12 mouse cellular contexts compared by ENCODE assay signal in the genomic region with DNA sequence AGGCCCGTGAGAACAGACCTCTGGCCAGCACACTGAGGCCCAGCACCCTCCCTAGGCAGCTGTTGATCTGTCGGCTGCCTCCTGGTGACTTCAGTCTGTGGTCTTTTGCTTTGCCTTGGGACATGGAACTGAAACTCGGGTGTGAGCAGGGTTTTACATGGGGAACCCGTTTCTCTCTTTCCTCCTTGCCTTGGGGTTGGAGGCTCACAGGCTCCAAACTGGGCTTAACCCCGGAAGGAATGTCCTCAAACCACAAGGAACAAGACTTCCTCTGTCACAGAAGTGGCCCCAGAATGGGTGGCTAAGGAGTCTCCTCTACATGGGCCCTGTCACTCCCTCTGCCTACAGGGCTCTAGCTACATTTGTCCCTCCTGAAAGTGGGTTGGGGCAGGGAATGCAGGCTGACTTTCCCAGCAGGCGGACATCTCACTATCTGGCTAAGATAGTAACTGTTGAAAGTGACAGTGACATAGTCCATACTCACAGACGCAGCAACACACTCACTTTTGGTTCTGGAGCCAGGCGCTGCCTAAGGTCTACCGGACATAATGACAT. TPM values are rescaled to one million over a fixed set of nuclear protein-coding genes. Genes with fewer than 3 reads are reported as not detected.
A peak's percentile ranks its signal among the peaks of the same experiment; 100 is the strongest.
DNase-seq lines count a peak whose midpoint lies in the region; ATAC-seq lines count a peak whose summit lies in the region.
"Had no signal": no experiment of that assay in that cellular context is flagged by ENCODE, and none has a peak within 500 bp of the region (broad histone marks: within the 10 kb centered on the region; RNA-seq: fewer than 3 reads in every experiment).

No protein-coding gene starts in this region.

- DNase-seq in kidney, adult 11 months, result peak; percentile 8
- DNase-seq in kidney, postnatal 25 days, result no peak
- peak; percentile 39 to 49 for DNase-seq in heart, postnatal 14 days
- no peak for DNase-seq in frontal cortex, postnatal 36 days (ENCODE audit: low spot score in 2 of 2)
- no peak for DNase-seq in hindbrain, embryonic 11.5 days (ENCODE audit: low spot score)

- no peaks in the 10 kb centered on the region for H3K9me3 ChIP-seq in megakaryocyte, embryonic 14.5 days
- no peaks in the 10 kb centered on the region for H3K9me3 ChIP-seq in hindbrain, embryonic 11.5 days (ENCODE audit: control insufficient read depth, low read length)
- H3K9me3 ChIP-seq: neural tube, embryonic 13.5 days had no signal

- no peaks in the 10 kb centered on the region for H3K36me3 ChIP-seq in megakaryocyte, embryonic 14.5 days (replicated peaks; ENCODE audit: low read length)
- no peaks in the 10 kb centered on the region for H3K36me3 ChIP-seq in hindbrain, embryonic 11.5 days (ENCODE audit: control insufficient read depth, insufficient read depth, low read length)
- H3K36me3 ChIP-seq: neural tube, embryonic 13.5 days had no signal

- intact Hi-C loops in heart, postnatal 14 days (cut with DNase I), result no loop called here

- peak; percentile 61 for ATAC-seq in common myeloid progenitor, adult 5-6 weeks (replicated peaks; ENCODE audit: low read depth, poor library complexity, severe bottlenecking)
- ATAC-seq in frontal cortex, adult (ENCODE audit: low TSS enrichment), result no peak
- ATAC-seq in hindbrain, embryonic 11.5 days (ENCODE audit: low FRiP score), result no peak
- ATAC-seq: hindbrain, embryonic 16.5 days; Patski had no signal

- H3K4me3 ChIP-seq in megakaryocyte, embryonic 14.5 days (replicated peaks), result peak overlapping the region; percentile 67
- no peak overlapping the region for H3K4me3 ChIP-seq in hindbrain, embryonic 11.5 days (ENCODE audit: low read depth, low read length)
- H3K4me3 ChIP-seq: neural tube, embryonic 13.5 days had no signal

- no peak overlapping the region for H3K27ac ChIP-seq in hindbrain, embryonic 11.5 days (ENCODE audit: low read depth, low read length)
- H3K27ac ChIP-seq: liver, embryonic 14.5 days; neural tube, embryonic 13.5 days had no signal

- peaks cover 83% of the 10 kb centered on the region for H3K4me1 ChIP-seq in megakaryocyte, embryonic 14.5 days
- 0 out of 2 replicates have a peak, but pooled peaks cover 5% of the 10 kb centered on the region for H3K4me1 ChIP-seq in hindbrain, embryonic 11.5 days (replicated peaks; ENCODE audit: control insufficient read depth, insufficient read depth, low read length)

- H3K9ac ChIP-seq in hindbrain, embryonic 11.5 days (ENCODE audit: low read depth, low read length), result no peak overlapping the region
- H3K9ac ChIP-seq: liver, embryonic 14.5 days; neural tube, embryonic 13.5 days had no signal

- no peak overlapping the region for H3K4me2 ChIP-seq in hindbrain, embryonic 11.5 days (replicated peaks; ENCODE audit: low read depth, low read length)
- H3K4me2 ChIP-seq: neural tube, embryonic 13.5 days had no signal

- WGBS in hindbrain, embryonic 11.5 days, result 82% methylated on average over 9 of the region's 9 CpGs

- H3K27me3 ChIP-seq in megakaryocyte, embryonic 14.5 days (replicated peaks), result no peaks in the 10 kb centered on the region
- peaks cover 3% of the 10 kb centered on the region; the same call in 1 of the 2 replicates for H3K27me3 ChIP-seq in hindbrain, embryonic 11.5 days (ENCODE audit: control insufficient read depth, insufficient read depth, low read length)

RNA-seq across cellular contexts. Expression of gene Ccdc186, which starts 47.5 kb away (rescaled TPM):
- 29.6 and 31.1 TPM in 2 replicates for total RNA-seq in common myeloid progenitor, adult 5-6 weeks (2017)
- total RNA-seq in heart, postnatal 14 days (2021), result 10 to 100 TPM; 26.1 to 26.5 TPM
- polyA plus RNA-seq in megakaryocyte, embryonic 14.5 days (2012; ENCODE audit: insufficient read depth, low replicate concordance), result 0.72 TPM in 1 of 2 replicates, not detected in the other
- polyA plus RNA-seq in hindbrain, embryonic 11.5 days (2014; fragmentation: Nextera tagmentation; extraction: Ambion mirVana), result 23.3 and 25.7 TPM in 2 replicates

RNA-seq across cellular contexts. Expression of gene Tdrd1, which starts 51.5 kb away (rescaled TPM):
- total RNA-seq in common myeloid progenitor, adult 5-6 weeks (2017), result not detected in 2 replicates
- total RNA-seq in heart, postnatal 14 days (2021), result under 1 TPM in 1 of 2 experiments, not detected in 1; 0.05 TPM
- not detected in 2 replicates for polyA plus RNA-seq in megakaryocyte, embryonic 14.5 days (2012; ENCODE audit: insufficient read depth, low replicate concordance)
- 0.68 and 0.95 TPM in 2 replicates for polyA plus RNA-seq in hindbrain, embryonic 11.5 days (2014; fragmentation: Nextera tagmentation; extraction: Ambion mirVana)

RNA-seq across cellular contexts. Expression of gene Adrb1, which starts 52.5 kb away (rescaled TPM):
- not detected in 2 replicates for total RNA-seq in common myeloid progenitor, adult 5-6 weeks (2017)
- 10 to 100 TPM; 23.2 to 24.2 TPM for total RNA-seq in heart, postnatal 14 days (2021)
- polyA plus RNA-seq in megakaryocyte, embryonic 14.5 days (2012; ENCODE audit: insufficient read depth, low replicate concordance), result not detected in 2 replicates
- polyA plus RNA-seq in hindbrain, embryonic 11.5 days (2014; fragmentation: Nextera tagmentation; extraction: Ambion mirVana), result 0.11 and 0.17 TPM in 2 replicates
- polyA plus RNA-seq: Patski had no signal

Comparison
In these comparisons a context has a peak if more than half of its experiments do, and no peak if none do; other contexts are left out.
1. DNase-seq: peak in kidney, adult 11 months (single experiment) and heart, postnatal 14 days (2 of 2); none in kidney, postnatal 25 days (0 of 2), frontal cortex, postnatal 36 days (0 of 2) and hindbrain, embryonic 11.5 days (single experiment).
2. RNA of gene Adrb1, which starts 52.5 kb away (total RNA-seq): 23.2 to 24.2 TPM in heart, postnatal 14 days; not detected in common myeloid progenitor, adult 5-6 weeks; every median in the first group is over 10 times any median in the second.